Mouse (Mus musculus) G1E (cell line): ENCODE measurements around the gene Eng. TPM values are rescaled to one million over a fixed set of nuclear protein-coding genes. Genes with fewer than 3 reads are reported as not detected.

Experiments used
- ATAC-seq: 2 replicates; pipeline ENCODE4 v1.8.0; 2016; ENCODE audit warnings: mild to moderate bottlenecking; ENCODE audit not compliant: insufficient number of reproducible peaks, poor library complexity, low FRiP score, severe bottlenecking; ENCODE audit errors: extremely low read depth
- DNase-seq: peaks from one replicate; pipeline ENCODE4 v3.0.0; 2012; ENCODE audit warnings: low spot score
- H3K27me3 ChIP-seq: 2 replicates; pipeline ENCODE4 v1.6.1; 2012; ENCODE audit warnings: mild to moderate bottlenecking, low read length, inconsistent platforms; ENCODE audit not compliant: insufficient read depth
- H3K36me3 ChIP-seq: replicated peaks from 2 replicates; pipeline ENCODE3; 2012; ENCODE audit warnings: mild to moderate bottlenecking, inconsistent platforms
- H3K4me1 ChIP-seq: 2 replicates; pipeline ENCODE4 v1.6.1; 2012; ENCODE audit warnings: low read depth, low read length, inconsistent platforms, mixed read lengths; ENCODE audit not compliant: insufficient read depth
- H3K4me3 ChIP-seq: 2 replicates; pipeline ENCODE4 v1.5.1; 2012; ENCODE audit warnings: low read depth, mild to moderate bottlenecking, inconsistent platforms, low read length, moderate library complexity, mixed read lengths
- H3K9me3 ChIP-seq: replicated peaks from 2 replicates; pipeline ENCODE4 v1.6.1; 2012; ENCODE audit warnings: inconsistent platforms
- CTCF ChIP-seq: IDR thresholded peaks from 2 replicates; pipeline ENCODE4 v1.5.1; 2012; ENCODE audit warnings: low read depth, low read length, inconsistent platforms, mixed read lengths
- GATA1 ChIP-seq: IDR thresholded peaks from 2 replicates; pipeline ENCODE4 v1.6.1; 2012; ENCODE audit warnings: borderline replicate concordance, low read length, inconsistent platforms, mixed read lengths
- GATA2 ChIP-seq: IDR thresholded peaks from 2 replicates; pipeline ENCODE4 v1.6.1; 2012; ENCODE audit warnings: low read depth, low read length, inconsistent platforms, borderline replicate concordance
- POLR2AphosphoS5 ChIP-seq: IDR thresholded peaks from 2 replicates; pipeline ENCODE4 v1.6.1; 2012; ENCODE audit warnings: low read depth, low read length, inconsistent platforms; ENCODE audit not compliant: insufficient replicate concordance
- TAL1 ChIP-seq: conservative IDR thresholded peaks from 2 replicates; pipeline ENCODE4 v1.6.1; 2012; ENCODE audit warnings: low read depth, low read length, inconsistent platforms, mixed read lengths
- polyA plus RNA-seq: library from polyadenylated mRNA; stranded (reverse); fragments of >175 nt; gene quantifications from 2 replicates; pipeline ENCODE4 v1.2.3, GENCODE M21; 2012
- total RNA-seq, 2 experiments: library from RNA; stranded (forward) in 1 of 2; stranded (reverse) in 1 of 2; fragments of 200-1000 nt in 1 of 2; fragments of >200 nt in 1 of 2; fragmentation: Nextera tagmentation in 1 of 2; gene quantifications; 2 replicates each; pipeline ENCODE4 v1.2.3; 2014 to 2017

Eng gene
- total and polyA plus RNA-seq, 3 experiments, result 0.93 to 6.3 (median 4.4) TPM

- Histone ChIP-seq H3K4me3 (no peak overlapping the region), H3K27me3 (peaks cover 19% of the 10 kb centered on the region; the same call in 1 of the 2 replicates), H3K4me1 (peaks cover 22% of the 10 kb centered on the region), H3K36me3 (peaks cover 56% of the 10 kb centered on the region), H3K9me3 (peaks cover 3% of the 10 kb centered on the region; the same call in 1 of the 2 replicates)
- ATAC-seq (no peak), DNase-seq (no peak)
- TF ChIP-seq GATA2 (no peak), CTCF (no peak), POLR2AphosphoS5 (no peak), TAL1 (no peak), GATA1 (no peak)
These were observed 25.7 kb downstream of the Eng start for GRCm38 (mm10) chr2:32671907-32672595.

DNA sequence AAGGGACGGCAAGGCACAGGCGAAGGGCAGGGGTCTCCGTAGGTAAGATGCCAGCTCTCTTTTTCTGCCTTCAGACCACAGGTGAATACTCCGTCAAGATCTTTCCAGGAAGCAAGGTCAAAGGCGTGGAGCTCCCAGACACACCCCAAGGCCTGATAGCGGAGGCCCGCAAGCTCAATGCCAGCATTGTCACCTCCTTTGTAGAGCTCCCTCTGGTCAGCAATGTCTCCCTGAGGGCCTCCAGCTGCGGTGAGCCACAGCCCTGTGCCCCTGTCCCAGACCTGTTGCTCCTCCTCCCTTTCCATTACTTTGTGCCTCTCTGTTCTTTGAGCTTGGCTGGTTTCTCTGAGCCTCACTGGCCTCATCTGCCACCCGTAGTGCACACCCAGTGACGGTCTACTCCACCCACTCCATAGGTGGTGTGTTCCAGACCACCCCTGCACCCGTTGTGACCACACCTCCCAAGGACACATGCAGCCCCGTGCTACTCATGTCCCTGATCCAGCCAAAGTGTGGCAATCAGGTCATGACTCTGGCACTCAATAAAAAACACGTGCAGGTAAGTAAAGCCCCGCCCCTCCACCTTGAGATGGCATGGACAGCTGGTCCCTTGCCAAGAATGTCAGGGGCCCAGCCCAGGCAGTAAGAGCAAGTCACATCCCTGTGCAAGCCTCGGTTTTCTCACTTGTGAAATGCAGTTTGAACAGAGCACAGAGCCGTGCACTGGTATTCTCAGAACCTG is 27.0 kb downstream of the Eng start:
- ATAC-seq (no peak), DNase-seq (no peak)
- TF ChIP-seq GATA1, result no peak
- no peak for TF ChIP-seq CTCF
- TF ChIP-seq POLR2AphosphoS5, result no peak
- TF ChIP-seq GATA2, result no peak
- TF ChIP-seq TAL1, result no peak
- Histone ChIP-seq H3K9me3 (peaks cover 3% of the 10 kb centered on the region; the same call in 1 of the 2 replicates), H3K27me3 (peaks cover 16% of the 10 kb centered on the region; the same call in 1 of the 2 replicates), H3K4me3 (no peak overlapping the region), H3K36me3 (peaks cover 66% of the 10 kb centered on the region), H3K4me1 (peaks cover 19% of the 10 kb centered on the region)

GRCm38 (mm10) chr2:32676821-32677220 is 30.4 kb downstream of the Eng start:
- Histone ChIP-seq H3K4me3 (no peak overlapping the region), H3K27me3 (peaks cover 8% of the 10 kb centered on the region; the same call in 1 of the 2 replicates), H3K4me1 (peaks cover 25% of the 10 kb centered on the region), H3K9me3 (peaks cover 3% of the 10 kb centered on the region; the same call in 1 of the 2 replicates), H3K36me3 (peaks cover 76% of the 10 kb centered on the region)
- no peak for TF ChIP-seq GATA2
- TF ChIP-seq GATA1, result no peak
- TF ChIP-seq TAL1, result no peak
- no peak for TF ChIP-seq CTCF
- no peak for TF ChIP-seq POLR2AphosphoS5
- DNase-seq (no peak), ATAC-seq (no peak)

GRCm38 (mm10) chr2:32677683-32678082 is 31.3 kb downstream of the Eng start:
- TF ChIP-seq CTCF (no peak), GATA2 (no peak), GATA1 (no peak), POLR2AphosphoS5 (no peak), TAL1 (no peak)

DNA sequence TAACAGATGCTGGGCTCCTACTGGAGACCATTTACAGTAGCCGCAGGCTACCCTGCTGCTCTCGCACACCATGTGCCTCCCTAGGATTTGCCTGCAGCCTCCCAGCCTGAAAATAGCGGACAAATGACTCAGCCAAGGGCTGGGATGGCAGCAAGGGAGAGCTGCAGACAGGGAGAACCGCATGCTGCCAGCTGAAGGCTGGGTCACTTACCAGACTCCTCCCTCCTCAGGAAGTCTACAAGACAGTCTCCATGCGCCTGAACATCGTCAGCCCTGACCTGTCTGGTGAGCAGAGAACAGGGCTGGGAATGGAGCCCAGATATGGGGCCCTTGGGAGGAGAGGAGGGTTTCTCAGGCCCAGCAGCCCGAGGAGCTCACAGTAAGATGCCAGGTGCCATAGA is 33.7 kb downstream of the Eng start:
- H3K27me3 ChIP-seq, result no peaks in the 10 kb centered on the region
- H3K9me3 ChIP-seq, result peaks cover 3% of the 10 kb centered on the region; the same call in 1 of the 2 replicates
- no peak for TF ChIP-seq POLR2AphosphoS5
- no peak for TF ChIP-seq TAL1
- TF ChIP-seq GATA1, result no peak
- TF ChIP-seq CTCF, result no peak
- TF ChIP-seq GATA2, result no peak
- H3K4me3 ChIP-seq, result no peak overlapping the region
- DNase-seq (no peak), ATAC-seq (no peak)
- H3K36me3 ChIP-seq, result peaks cover 80% of the 10 kb centered on the region
- peaks cover 16% of the 10 kb centered on the region for H3K4me1 ChIP-seq

More at GRCm38 (mm10) chr2:32677683-32678082, 31.3 kb downstream of the Eng start:
- peaks cover under 1% of the 10 kb centered on the region; the same call in 1 of the 2 replicates for H3K27me3 ChIP-seq
- H3K9me3 ChIP-seq, result peaks cover 3% of the 10 kb centered on the region; the same call in 1 of the 2 replicates
- ATAC-seq, result no peak
- peaks cover 76% of the 10 kb centered on the region for H3K36me3 ChIP-seq
- no peak overlapping the region for H3K4me3 ChIP-seq
- no peak for DNase-seq
- peaks cover 25% of the 10 kb centered on the region for H3K4me1 ChIP-seq

GRCm38 (mm10) chr2:32680961-32681650 is 34.7 kb downstream of the Eng start:
- no peak overlapping the region for H3K4me3 ChIP-seq
- H3K27me3 ChIP-seq, result no peaks in the 10 kb centered on the region
- peaks cover 86% of the 10 kb centered on the region for H3K36me3 ChIP-seq
- no peak for ATAC-seq
- H3K4me1 ChIP-seq, result peaks cover 16% of the 10 kb centered on the region
- H3K9me3 ChIP-seq, result peaks cover 3% of the 10 kb centered on the region; the same call in 1 of the 2 replicates
- TF ChIP-seq CTCF (no peak), GATA1 (no peak), TAL1 (no peak), GATA2 (no peak), POLR2AphosphoS5 (no peak)
- DNase-seq, result no peak
